Mouse (Mus musculus) hindbrain, embryonic 11.5 days (tissue): ENCODE measurements around the gene Hrnr. TPM values are rescaled to one million over a fixed set of nuclear protein-coding genes. Genes with fewer than 3 reads are reported as not detected.

ENCODE experiments used
- ATAC-seq: fragments of 200-750 bp; cut with Nextera tagmentation; 2 replicates; pipeline ENCODE4 v1.8.0; 2017; ENCODE audit warnings: mild to moderate bottlenecking, moderate TSS enrichment, moderate library complexity; ENCODE audit not compliant: low FRiP score
- DNase-seq: peaks from one replicate; pipeline ENCODE4 v3.0.0-alpha.2; 2015; ENCODE audit warnings: low spot score
- H3K27ac ChIP-seq: fragments of 300-500 bp; sonication (generic); 2 replicates; pipeline ENCODE4 v1.5.1; 2014; ENCODE audit warnings: mild to moderate bottlenecking, low read depth, low read length
- H3K27me3 ChIP-seq: fragments of 300-500 bp; sonication (generic); 2 replicates; pipeline ENCODE4 v1.6.1; 2014; ENCODE audit warnings: mild to moderate bottlenecking, low read length, moderate library complexity, mixed read lengths; ENCODE audit not compliant: control insufficient read depth, insufficient read depth
- H3K36me3 ChIP-seq: fragments of 300-500 bp; sonication (generic); 2 replicates; pipeline ENCODE4 v1.6.1; 2014; ENCODE audit warnings: mild to moderate bottlenecking, low read length, moderate library complexity, mixed read lengths; ENCODE audit not compliant: control insufficient read depth, insufficient read depth
- H3K4me1 ChIP-seq: fragments of 300-500 bp; sonication (generic); replicated peaks from 2 replicates; pipeline ENCODE4 v1.6.1; 2014; ENCODE audit warnings: low read length, mixed read lengths; ENCODE audit not compliant: control insufficient read depth, insufficient read depth
- H3K4me2 ChIP-seq: fragments of 300-500 bp; sonication (generic); replicated peaks from 2 replicates; pipeline ENCODE4 v1.6.1; 2014; ENCODE audit warnings: mild to moderate bottlenecking, low read depth, low read length
- H3K4me3 ChIP-seq: fragments of 300-500 bp; sonication (generic); 2 replicates; pipeline ENCODE4 v1.5.1; 2014; ENCODE audit warnings: low read depth, low read length
- H3K9ac ChIP-seq: fragments of 300-500 bp; sonication (generic); 2 replicates; pipeline ENCODE4 v1.6.1; 2014; ENCODE audit warnings: low read depth, low read length
- H3K9me3 ChIP-seq: fragments of 300-500 bp; sonication (generic); 2 replicates; pipeline ENCODE4 v1.6.1; 2016; ENCODE audit warnings: low read length; ENCODE audit not compliant: control insufficient read depth
- WGBS: fragments of 180-500 bp; shearing (Covaris S2); extraction: QIAGEN DNeasy Blood & Tissue Kit; methylation state at CpG from one replicate; pipeline ENCODE4 v1.1.7; 2014; 5-methylcytosine and 5-hydroxymethylcytosine counted together
- polyA plus RNA-seq: library from polyadenylated mRNA; unstranded; fragments of >200 nt; fragmentation: Nextera tagmentation; extraction: Ambion mirVana; gene quantifications from 2 replicates; pipeline ENCODE4 v1.2.1, GENCODE M21; 2014

The Hrnr gene
- polyA plus RNA-seq, 1 experiment from 2014 or later = not detected

DNA sequence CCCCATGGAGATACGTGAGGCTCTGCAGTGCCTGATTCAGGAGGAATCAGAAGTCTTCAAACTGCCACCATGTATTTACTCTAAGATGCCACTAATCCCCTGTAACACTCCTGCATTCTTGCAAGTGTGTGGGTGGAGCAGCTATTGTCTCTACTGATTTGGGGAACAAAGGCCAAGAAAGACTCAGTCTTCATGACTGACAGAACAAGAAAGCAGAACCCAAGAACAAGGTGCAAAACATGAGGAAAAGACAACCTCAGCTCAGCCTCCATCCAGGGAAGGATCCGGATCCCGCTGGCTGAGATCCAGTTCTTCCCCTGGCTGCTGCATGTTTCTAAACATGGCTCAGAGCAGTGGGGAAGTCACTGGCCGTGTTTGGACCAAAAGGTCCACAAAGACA lies 58.6 kb downstream of the Hrnr start:
- ATAC-seq (no peak), DNase-seq (no peak)
- no peaks in the 10 kb centered on the region for H3K9me3 ChIP-seq
- no peaks in the 10 kb centered on the region for H3K36me3 ChIP-seq
- no peak overlapping the region for H3K9ac ChIP-seq
- H3K4me1 ChIP-seq = no peaks in the 10 kb centered on the region
- no peaks in the 10 kb centered on the region for H3K27me3 ChIP-seq
- 48% methylated on average over 4 of the region's 4 CpGs for WGBS
- H3K4me3 ChIP-seq = no peak overlapping the region
- no peak overlapping the region for H3K27ac ChIP-seq
- H3K4me2 ChIP-seq = no peak overlapping the region

Other genes with a start within 250 kb of the Hrnr start
- gene Crnn, start 175.0 kb upstream of the Hrnr start, polyA plus RNA-seq = not detected in 2 replicates
- gene Flg2, start 122.5 kb upstream of the Hrnr start, polyA plus RNA-seq = not detected in 2 replicates
- not detected in 2 replicates for gene Flg, start 46.2 kb upstream of the Hrnr start, polyA plus RNA-seq
- not detected in 2 replicates for gene Rptn, start 74.0 kb downstream of the Hrnr start, polyA plus RNA-seq
- gene Tchh, start 122.6 kb downstream of the Hrnr start, polyA plus RNA-seq = 0.86 and 1.3 TPM in 2 replicates
- gene Tchhl1, start 149.0 kb downstream of the Hrnr start, polyA plus RNA-seq = not detected in 2 replicates
- gene S100a11, start 200.7 kb downstream of the Hrnr start, polyA plus RNA-seq = 402 and 542 TPM in 2 replicates
- gene S100a10, start 235.3 kb downstream of the Hrnr start, polyA plus RNA-seq = 194 and 197 TPM in 2 replicates